Mouse (Mus musculus) liver, embryonic 15.5 days (tissue): ENCODE results near the gene Efcab9. TPM values are rescaled to one million over a fixed set of nuclear protein-coding genes. Genes with fewer than 3 reads are reported as not detected.

Experiments
- ATAC-seq: fragments of 200-750 bp; cut with Nextera tagmentation; 2 replicates; pipeline ENCODE4 v1.8.0; 2017; ENCODE audit warnings: moderate number of reproducible peaks, mild to moderate bottlenecking, moderate library complexity; ENCODE audit not compliant: insufficient read depth
- H3K27ac ChIP-seq: fragments of 300-500 bp; sonication (generic); replicated peaks from 2 replicates; pipeline ENCODE4 v1.5.1; 2015; ENCODE audit warnings: mild to moderate bottlenecking, inconsistent platforms
- H3K27me3 ChIP-seq: fragments of 300-500 bp; sonication (generic); 2 replicates; pipeline ENCODE4 v1.6.1; 2015; ENCODE audit warnings: mild to moderate bottlenecking, inconsistent platforms
- H3K36me3 ChIP-seq: fragments of 300-500 bp; sonication (generic); replicated peaks from 2 replicates; pipeline ENCODE4 v1.6.1; 2015; ENCODE audit warnings: moderate library complexity, mild to moderate bottlenecking, inconsistent platforms
- H3K4me1 ChIP-seq: fragments of 300-500 bp; sonication (generic); replicated peaks from 2 replicates; pipeline ENCODE4 v1.6.1; 2015; ENCODE audit warnings: inconsistent platforms
- H3K4me2 ChIP-seq: fragments of 300-500 bp; sonication (generic); 2 replicates; pipeline ENCODE4 v1.6.1; 2015; ENCODE audit warnings: moderate library complexity, mild to moderate bottlenecking, inconsistent platforms
- H3K4me3 ChIP-seq: fragments of 300-500 bp; sonication (generic); replicated peaks from 2 replicates; pipeline ENCODE4 v1.5.1; 2015; ENCODE audit warnings: mild to moderate bottlenecking, inconsistent platforms
- H3K9ac ChIP-seq: fragments of 300-500 bp; sonication (generic); 2 replicates; pipeline ENCODE4 v1.6.1; 2015; ENCODE audit warnings: moderate library complexity, mild to moderate bottlenecking, inconsistent platforms
- H3K9me3 ChIP-seq: fragments of 300-500 bp; sonication (generic); replicated peaks from 2 replicates; pipeline ENCODE4 v1.6.1; 2016; ENCODE audit warnings: inconsistent platforms
- WGBS: fragments of 180-500 bp; shearing (Covaris S2); methylation state at CpG from one replicate; pipeline ENCODE4 v1.1.7; 2015; ENCODE audit warnings: mixed read lengths; ENCODE audit not compliant: insufficient replicate concordance; 5-methylcytosine and 5-hydroxymethylcytosine counted together
- polyA plus RNA-seq: library from polyadenylated mRNA; unstranded; fragments of >200 nt; fragmentation: Nextera tagmentation; extraction: Ambion mirVana; gene quantifications from 2 replicates; pipeline ENCODE4 v1.2.1, GENCODE M21; 2015

The Efcab9 gene
- polyA plus RNA-seq, 1 experiment from 2014 or later = 0.41 TPM

DNA sequence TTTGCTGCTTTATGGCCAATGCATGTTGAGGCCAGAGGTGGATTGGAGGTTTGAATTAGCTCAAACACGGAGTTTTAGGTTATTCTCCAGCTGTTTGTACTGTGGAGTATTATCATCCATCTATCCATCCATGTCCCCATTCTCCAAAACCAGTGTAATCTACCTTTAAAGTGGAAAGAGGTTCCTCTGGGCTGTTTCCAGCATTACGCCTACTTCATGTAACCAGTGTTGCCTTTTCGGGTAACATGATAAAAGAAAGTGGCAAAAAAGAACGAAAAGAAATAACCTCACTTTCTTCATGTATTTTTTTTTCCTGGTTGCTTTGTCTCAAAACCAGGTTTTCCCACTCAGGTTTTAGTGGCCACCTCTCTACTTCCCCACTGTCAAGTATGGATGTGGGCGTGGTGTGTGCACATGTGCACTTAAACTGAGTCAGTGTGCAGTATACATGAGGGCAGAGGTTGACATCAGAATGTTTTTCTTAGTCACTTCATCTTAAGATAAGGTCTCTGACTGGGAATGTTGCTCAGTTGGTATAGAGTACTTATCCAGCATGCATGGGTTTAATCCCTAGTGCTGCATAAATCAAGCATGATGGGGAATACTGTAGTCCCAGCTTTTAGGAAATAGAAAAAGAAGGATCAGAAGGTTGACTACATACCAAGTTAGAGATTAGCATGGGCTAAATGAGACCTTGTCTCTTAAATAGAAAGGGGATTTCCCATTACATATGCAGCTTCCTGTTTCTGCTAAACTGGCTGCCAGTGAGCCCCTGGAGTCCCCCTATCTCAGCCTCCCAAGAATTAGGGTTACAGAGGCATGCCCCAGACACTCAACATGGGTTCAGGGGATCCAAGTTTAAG lies 42.8 kb downstream of the Efcab9 start:
- Histone ChIP-seq H3K27me3 (no peaks in the 10 kb centered on the region), H3K4me3 (no peak overlapping the region), H3K9me3 (no peaks in the 10 kb centered on the region), H3K4me1 (no peaks in the 10 kb centered on the region; the same call in 1 of the 2 replicates), H3K9ac (no peak overlapping the region), H3K27ac (no peak overlapping the region), H3K4me2 (no peak overlapping the region), H3K36me3 (no peaks in the 10 kb centered on the region)
- no peak for ATAC-seq
- 54% methylated on average over 5 of the region's 5 CpGs for WGBS

- H3K9ac ChIP-seq = no peak overlapping the region
- H3K27me3 ChIP-seq = no peaks in the 10 kb centered on the region
- no peak for ATAC-seq
- H3K36me3 ChIP-seq = no peaks in the 10 kb centered on the region
- no peaks in the 10 kb centered on the region for H3K9me3 ChIP-seq
- no peaks in the 10 kb centered on the region; the same call in 1 of the 2 replicates for H3K4me1 ChIP-seq
- H3K4me2 ChIP-seq = no peak overlapping the region
- H3K27ac ChIP-seq = no peak overlapping the region
- H3K4me3 ChIP-seq = no peak overlapping the region
These were observed 43.5 kb downstream of the Efcab9 start for GRCm38 (mm10) chr11:32488344-32488743.

GRCm38 (mm10) chr11:32487501-32487900 lies 44.4 kb downstream of the Efcab9 start:
- Histone ChIP-seq H3K27me3 (no peaks in the 10 kb centered on the region), H3K36me3 (no peaks in the 10 kb centered on the region), H3K4me2 (no peak overlapping the region), H3K27ac (no peak overlapping the region), H3K4me1 (no peaks in the 10 kb centered on the region; the same call in 1 of the 2 replicates), H3K4me3 (no peak overlapping the region), H3K9ac (no peak overlapping the region), H3K9me3 (no peaks in the 10 kb centered on the region)
- no peak for ATAC-seq
- 64% methylated on average over 3 of the region's 3 CpGs for WGBS

- 42% methylated on average over 3 of the region's 3 CpGs for WGBS
- no peak overlapping the region for H3K27ac ChIP-seq
- H3K4me1 ChIP-seq = no peaks in the 10 kb centered on the region; the same call in 1 of the 2 replicates
- H3K4me3 ChIP-seq = no peak overlapping the region
- H3K9me3 ChIP-seq = no peaks in the 10 kb centered on the region
- H3K9ac ChIP-seq = no peak overlapping the region
- no peak overlapping the region for H3K4me2 ChIP-seq
- no peak for ATAC-seq
- H3K27me3 ChIP-seq = no peaks in the 10 kb centered on the region
- H3K36me3 ChIP-seq = no peaks in the 10 kb centered on the region
These were observed 45.3 kb downstream of the Efcab9 start for GRCm38 (mm10) chr11:32486621-32487020.

DNA sequence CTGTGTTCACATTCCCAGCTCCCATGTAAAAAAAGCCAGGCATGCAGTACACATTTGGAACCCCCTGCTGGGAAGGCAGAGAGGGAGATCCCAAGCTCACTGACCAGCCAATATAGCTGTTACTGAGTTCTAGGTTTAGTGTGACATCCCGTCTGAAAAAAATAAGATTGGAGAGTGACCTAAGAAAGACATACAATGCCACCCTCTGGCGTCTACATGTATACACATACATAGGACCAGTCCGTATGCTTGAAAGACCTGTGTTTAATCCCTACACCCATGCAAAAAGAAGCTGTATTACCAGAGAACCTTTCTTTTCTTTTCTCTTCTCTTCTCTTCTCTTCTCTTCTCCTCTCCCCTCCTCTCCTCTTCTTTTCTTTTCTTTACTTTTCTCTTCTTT lies 46.6 kb downstream of the Efcab9 start:
- WGBS = 27% methylated on average over 3 of the region's 3 CpGs
- no peak for ATAC-seq
- no peaks in the 10 kb centered on the region for H3K9me3 ChIP-seq
- no peak overlapping the region for H3K9ac ChIP-seq
- no peaks in the 10 kb centered on the region; the same call in 1 of the 2 replicates for H3K4me1 ChIP-seq
- H3K4me2 ChIP-seq = no peak overlapping the region
- H3K27me3 ChIP-seq = no peaks in the 10 kb centered on the region
- H3K4me3 ChIP-seq = no peak overlapping the region
- no peak overlapping the region for H3K27ac ChIP-seq
- H3K36me3 ChIP-seq = no peaks in the 10 kb centered on the region

- H3K36me3 ChIP-seq = no peaks in the 10 kb centered on the region
- no peak overlapping the region for H3K4me2 ChIP-seq
- no peaks in the 10 kb centered on the region for H3K4me1 ChIP-seq
- no peak overlapping the region for H3K27ac ChIP-seq
- 38% methylated on average over 2 of the region's 2 CpGs for WGBS
- ATAC-seq = no peak
- H3K27me3 ChIP-seq = no peaks in the 10 kb centered on the region
- no peak overlapping the region for H3K4me3 ChIP-seq
- no peak overlapping the region for H3K9ac ChIP-seq
- H3K9me3 ChIP-seq = no peaks in the 10 kb centered on the region
These were observed 50.4 kb downstream of the Efcab9 start for GRCm38 (mm10) chr11:32481525-32481924.

DNA sequence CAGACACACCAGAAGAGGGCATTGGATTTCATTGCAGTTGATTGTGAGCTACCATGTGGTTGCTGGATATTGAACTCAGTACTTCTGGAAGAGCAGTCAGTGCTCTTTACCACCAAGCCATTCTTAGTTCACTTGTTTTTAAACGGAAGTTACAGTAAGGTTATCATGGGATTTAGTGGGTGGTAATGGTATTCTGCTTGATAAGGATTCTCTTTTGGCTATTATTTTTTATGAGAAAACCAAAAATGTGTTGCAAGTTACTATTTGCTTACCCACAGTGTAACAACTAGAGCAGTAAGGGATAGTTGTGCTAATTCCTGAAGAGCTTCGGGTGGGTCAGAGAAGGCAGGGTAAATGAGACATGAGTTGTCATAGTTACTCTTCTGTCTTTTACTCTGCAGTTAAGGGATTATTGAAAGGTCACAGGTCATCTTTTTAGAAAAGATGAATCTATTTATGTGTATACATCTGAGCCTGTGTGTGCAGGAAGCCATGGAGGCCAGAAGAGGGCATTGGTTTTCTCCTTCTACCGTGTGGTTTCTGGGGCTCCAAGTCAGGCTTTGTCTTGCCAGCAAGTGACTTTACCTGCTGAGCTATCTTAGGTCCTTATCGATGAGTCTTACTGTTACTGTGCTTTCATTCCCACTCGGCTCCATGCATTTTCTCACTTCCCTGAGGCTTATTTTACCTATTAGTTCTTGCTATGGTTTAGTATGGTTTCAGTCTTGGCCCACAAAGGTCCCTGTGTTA lies 56.2 kb downstream of the Efcab9 start:
- WGBS = 54% methylated on average over 5 of the region's 5 CpGs
- Histone ChIP-seq H3K4me2 (no peak overlapping the region), H3K27ac (no peak overlapping the region), H3K36me3 (no peaks in the 10 kb centered on the region), H3K9me3 (no peaks in the 10 kb centered on the region), H3K4me3 (no peak overlapping the region), H3K27me3 (no peaks in the 10 kb centered on the region), H3K9ac (no peak overlapping the region), H3K4me1 (no peaks in the 10 kb centered on the region)
- no peak for ATAC-seq

DNA sequence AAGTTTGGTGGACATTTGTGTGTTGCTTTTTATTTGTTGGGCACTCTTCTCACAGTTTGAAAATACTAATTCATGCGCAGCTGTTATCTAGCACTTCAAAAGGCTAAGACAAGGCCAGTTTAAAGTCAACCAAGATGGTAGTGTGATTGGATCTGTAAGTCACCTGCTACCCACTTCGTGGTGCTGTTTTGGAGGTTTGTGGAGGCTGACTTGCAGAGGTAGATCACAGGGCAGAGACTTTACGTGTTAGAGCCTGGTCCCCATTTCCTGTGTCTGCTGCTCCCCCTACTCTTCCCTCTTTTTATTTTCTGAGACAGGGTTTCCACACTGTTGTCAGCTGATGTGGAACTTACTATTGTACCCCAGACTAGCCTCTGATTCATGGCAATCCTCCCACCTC lies 57.2 kb downstream of the Efcab9 start:
- WGBS = 53% methylated on average over 3 of the region's 3 CpGs
- Histone ChIP-seq H3K27me3 (no peaks in the 10 kb centered on the region), H3K4me2 (no peak overlapping the region), H3K9me3 (no peaks in the 10 kb centered on the region), H3K36me3 (no peaks in the 10 kb centered on the region), H3K4me3 (no peak overlapping the region), H3K27ac (no peak overlapping the region), H3K9ac (no peak overlapping the region), H3K4me1 (no peaks in the 10 kb centered on the region)
- no peak for ATAC-seq

Other genes starting within 250 kb of the Efcab9 start
- 74,460 and 76,487 TPM in 2 replicates for gene Hba-a1, start 248.6 kb downstream of the Efcab9 start, polyA plus RNA-seq
- 139 and 151 TPM in 2 replicates for gene Hbq1b, start 245.1 kb downstream of the Efcab9 start, polyA plus RNA-seq
- gene Hba-a2, start 235.6 kb downstream of the Efcab9 start, polyA plus RNA-seq = 175,652 and 176,876 TPM in 2 replicates
- gene Hbq1a, start 232.0 kb downstream of the Efcab9 start, polyA plus RNA-seq = 7.3 and 8.0 TPM in 2 replicates
- 1.0 and 1.1 TPM in 2 replicates for gene Sh3pxd2b, start 184.3 kb downstream of the Efcab9 start, polyA plus RNA-seq
- 3.9 and 4.8 TPM in 2 replicates for gene Ubtd2, start 76.7 kb downstream of the Efcab9 start, polyA plus RNA-seq
- 4.3 TPM in 2 replicates for gene Stk10, start 1.2 kb upstream of the Efcab9 start, polyA plus RNA-seq
- gene Fbxw11, start 110.6 kb upstream of the Efcab9 start, polyA plus RNA-seq = 19.1 and 19.5 TPM in 2 replicates